Mouse (Mus musculus) layer of hippocampus, postnatal 36 days (tissue): ENCODE results near the gene Dnah12. TPM values are rescaled to one million over a fixed set of nuclear protein-coding genes. Genes with fewer than 3 reads are reported as not detected.
A peak's percentile ranks its signal among the peaks of the same experiment; 100 is the strongest.
"Not testable (repeated sequence)": the region's sequence is repeated elsewhere in the genome, so short reads cannot be mapped to it uniquely, and the experiment has no call there.

ENCODE experiments used
- DNase-seq, 2 experiments: peaks; one replicate each; pipeline ENCODE4 v3.0.0; 2022
- total RNA-seq, 2 experiments: library from RNA; stranded (reverse); gene quantifications; 2 replicates each; pipeline ENCODE4 v1.2.3; 2021

The Dnah12 gene
- under 1 TPM; 0.20 to 0.30 TPM for total RNA-seq

GRCm38 (mm10) chr14:26692974-26693373, at the start of gene Dnah12:
Dnah12 (plus strand) TSS chr14:26693274.
- no peak for DNase-seq

- no peak for DNase-seq
These were observed 47.0 kb upstream of the Dnah12 start for GRCm38 (mm10) chr14:26645989-26646650.

- no peak for DNase-seq
These were observed 45.3 kb upstream of the Dnah12 start for GRCm38 (mm10) chr14:26647811-26648210.

DNA sequence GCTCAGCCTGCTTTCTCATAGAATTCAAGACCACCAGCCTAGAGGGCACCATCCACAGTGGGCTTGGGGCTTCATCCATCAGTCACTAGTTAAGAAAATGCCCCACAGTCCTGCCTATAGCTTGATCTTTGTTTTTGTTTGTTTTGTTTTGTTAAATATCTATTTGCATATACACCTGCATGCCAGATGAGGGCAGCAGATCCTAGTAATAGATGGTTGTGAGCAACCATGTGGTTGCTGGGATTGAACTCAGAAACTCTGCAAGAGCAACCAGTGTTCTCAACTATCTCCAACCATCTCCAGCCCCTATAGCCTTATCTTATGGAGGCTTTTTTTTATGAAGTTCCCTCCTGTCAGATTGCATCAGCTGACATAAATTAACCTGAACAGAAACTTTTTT, 41.2 kb upstream of the Dnah12 start:
- DNase-seq, result no peak

DNA sequence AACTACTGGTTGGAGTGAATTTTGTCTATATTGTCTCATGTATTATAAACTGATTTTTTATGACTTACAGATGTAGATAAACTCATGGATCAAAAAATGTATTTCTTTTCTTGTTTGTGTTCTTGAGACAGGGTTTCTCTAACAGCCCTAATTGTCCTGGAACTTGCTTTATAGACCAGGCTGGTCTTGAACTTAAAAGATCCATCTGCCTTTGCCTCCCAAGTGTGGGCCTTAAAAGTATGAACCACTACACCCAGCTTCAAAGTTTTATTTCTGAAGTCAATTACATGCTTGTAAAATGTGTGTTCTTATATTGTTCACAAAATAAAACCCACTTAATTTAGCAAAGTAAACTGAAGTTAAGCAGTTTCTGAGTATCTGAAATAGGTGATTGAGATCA, 34.9 kb upstream of the Dnah12 start:
- no peak for DNase-seq

GRCm38 (mm10) chr14:26660233-26660632, 32.8 kb upstream of the Dnah12 start:
- DNase-seq, result no peak

- no peak for DNase-seq
These were observed 31.1 kb upstream of the Dnah12 start for GRCm38 (mm10) chr14:26662016-26662415.

GRCm38 (mm10) chr14:26662488-26662887, 30.6 kb upstream of the Dnah12 start:
- DNase-seq, result no peak

DNA sequence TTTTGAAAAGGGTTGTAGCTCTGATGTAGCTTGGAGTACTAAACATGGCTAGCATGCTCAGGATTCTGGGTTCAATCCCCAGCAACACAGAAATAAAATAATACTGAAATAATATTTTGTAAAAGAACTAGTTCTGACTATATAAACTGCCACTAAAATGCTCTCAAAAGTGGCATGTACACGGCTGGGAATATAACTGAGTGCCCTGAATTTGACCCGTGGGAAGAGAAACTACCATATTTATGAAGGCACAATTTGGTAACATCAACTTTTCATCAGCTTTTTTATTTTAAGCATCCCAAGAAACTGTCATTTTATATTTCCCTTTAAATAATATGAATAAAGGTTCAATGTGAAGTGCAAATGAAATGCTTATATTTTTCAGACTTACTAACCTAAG, 29.2 kb upstream of the Dnah12 start:
- DNase-seq, result no peak

GRCm38 (mm10) chr14:26667991-26668370, 25.1 kb upstream of the Dnah12 start:
- no peak for DNase-seq

GRCm38 (mm10) chr14:26668371-26669291, 24.4 kb upstream of the Dnah12 start:
- peak in 1 of 2 experiments; percentile 47 for DNase-seq

DNA sequence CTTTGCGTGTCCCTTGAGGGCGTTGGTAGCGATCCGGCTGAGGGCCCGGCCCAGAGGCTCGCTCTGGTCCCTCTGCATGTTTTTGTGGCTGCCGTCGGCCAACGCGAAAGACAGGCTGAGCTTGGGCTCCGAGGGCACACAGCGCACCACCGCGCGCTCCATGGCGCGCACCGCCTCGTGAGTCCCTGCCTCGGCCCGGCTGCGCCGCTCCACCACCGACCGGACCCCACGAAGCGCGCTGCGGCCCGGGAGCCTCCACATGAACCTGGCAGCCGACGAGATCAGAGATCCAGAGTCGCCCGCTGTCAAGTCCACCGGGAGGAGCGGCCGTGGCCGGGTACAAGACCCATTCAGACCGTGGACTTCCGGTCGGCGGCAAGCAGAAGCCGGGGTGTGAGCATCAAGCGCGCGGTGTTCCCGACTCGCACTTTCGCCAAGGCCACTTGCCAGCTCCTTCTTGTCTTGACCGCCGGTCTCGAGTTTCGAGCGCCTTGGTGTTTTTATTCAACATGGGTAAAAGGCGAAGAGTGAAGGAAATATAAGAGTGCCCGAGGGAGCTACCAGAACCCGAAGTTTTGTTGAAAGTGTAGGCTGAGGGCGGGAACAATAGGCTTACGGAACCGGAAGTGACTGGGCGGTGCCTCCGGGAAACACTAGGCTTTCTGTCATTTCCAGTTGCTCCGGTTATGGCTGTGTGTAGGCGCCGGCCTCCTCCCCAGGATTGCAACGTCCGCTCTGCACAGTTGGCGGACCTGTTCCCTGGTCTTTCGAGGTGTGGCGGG, 23.6 kb upstream of the Dnah12 start, which contains the start of gene Pde12:
TSS of gene Pde12 (minus strand) at position 592 of the 782 bp plus-strand sequence.
- DNase-seq, result peak; percentile 92

DNA sequence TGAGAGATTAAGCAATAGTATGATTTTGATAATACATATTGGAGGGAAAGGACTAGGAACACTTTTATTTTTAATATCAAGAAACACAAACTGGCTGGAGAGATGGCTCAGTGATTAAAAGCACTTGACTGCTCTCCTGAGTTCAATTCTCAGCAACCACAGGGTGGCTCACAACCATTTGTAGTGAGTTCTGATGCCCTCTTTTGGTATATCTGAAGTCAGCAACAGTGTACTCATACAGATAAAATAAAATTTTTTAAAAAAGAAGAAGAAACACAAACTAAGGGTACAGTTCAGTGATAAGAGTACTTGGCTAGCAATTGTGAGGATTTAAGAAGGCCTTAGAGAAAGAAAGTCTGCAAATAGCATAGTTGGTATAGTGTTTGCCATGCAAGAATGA, 22.1 kb upstream of the Dnah12 start:
- no peak for DNase-seq

- not testable (repeated sequence) for DNase-seq
These were observed 21.0 kb upstream of the Dnah12 start for GRCm38 (mm10) chr14:26671870-26672615.

DNA sequence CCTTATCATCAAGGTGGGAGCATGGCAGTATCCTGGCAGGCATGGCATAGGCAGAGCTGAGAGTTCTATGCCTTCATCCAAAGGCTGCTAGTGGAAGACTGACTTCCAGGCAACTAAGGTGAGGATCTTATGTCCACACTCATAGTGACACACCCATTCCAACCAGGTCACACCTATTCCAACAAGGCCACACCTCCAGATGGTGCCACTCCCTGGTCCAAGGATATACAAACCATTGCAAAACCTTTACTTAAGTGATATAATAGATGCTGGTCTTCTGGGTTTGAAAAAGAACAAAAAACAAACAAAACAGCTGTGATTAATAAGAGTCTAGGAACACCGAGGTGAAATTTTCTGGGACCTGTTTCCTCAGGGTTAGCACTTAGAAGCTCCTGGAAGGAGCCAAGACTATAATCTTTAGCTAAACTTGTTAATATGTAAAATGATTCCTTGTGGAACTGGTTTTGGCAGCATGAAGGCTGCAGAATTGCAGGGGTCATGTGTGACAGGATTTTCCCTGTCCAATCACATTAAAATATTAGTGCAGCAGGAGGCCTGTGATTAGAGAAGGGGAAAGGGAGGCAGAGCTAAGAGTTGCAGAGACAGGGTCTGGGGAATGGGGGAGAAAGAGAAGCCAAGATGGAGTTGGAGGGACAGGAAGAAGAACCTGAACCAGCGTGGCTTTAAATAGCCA, 18.5 kb upstream of the Dnah12 start:
- not testable (repeated sequence) for DNase-seq

DNA sequence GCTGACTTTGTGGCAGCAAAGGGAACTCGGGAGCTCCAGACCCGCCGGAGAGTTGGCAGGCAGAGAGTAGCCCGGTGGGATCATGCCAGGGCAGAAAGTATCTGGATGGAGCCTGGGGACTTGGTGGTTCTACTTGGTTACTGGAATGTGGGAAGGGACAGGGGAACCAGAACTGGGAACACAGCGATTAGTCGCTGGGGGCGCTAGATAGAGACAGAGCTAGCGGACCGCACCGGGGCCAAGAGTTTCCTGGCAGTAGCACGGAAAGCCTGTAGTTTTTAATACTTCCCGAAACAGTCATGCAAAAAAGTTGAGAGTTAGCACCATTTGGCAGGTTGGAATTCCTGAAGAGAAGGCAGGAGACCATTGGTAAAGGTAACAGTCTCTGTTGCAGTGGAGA, 17.7 kb upstream of the Dnah12 start:
- no peak for DNase-seq

- DNase-seq, result no peak
These were observed 17.3 kb upstream of the Dnah12 start for GRCm38 (mm10) chr14:26675791-26676190.

GRCm38 (mm10) chr14:26690727-26691126, 2.3 kb upstream of the Dnah12 start:
- no peak for DNase-seq

DNA sequence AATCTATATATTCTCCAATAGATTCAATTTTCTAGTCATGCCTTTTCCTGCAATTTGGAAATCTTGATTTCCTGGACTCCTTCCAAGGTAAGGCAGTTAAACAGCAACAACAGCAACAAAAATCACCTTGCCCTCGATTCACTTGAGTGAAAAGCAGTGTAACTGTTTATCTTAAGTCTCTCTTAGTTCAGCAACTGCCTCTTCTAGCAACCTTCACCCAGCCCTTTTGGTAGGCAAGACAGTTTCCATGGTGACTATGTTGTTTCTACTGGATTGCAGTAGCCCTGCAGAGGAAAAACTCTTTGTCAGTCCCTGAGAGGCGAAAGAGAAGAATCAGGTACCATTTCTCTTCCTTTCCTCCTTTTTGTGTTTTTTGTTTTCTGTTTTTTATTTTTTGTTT, 1.7 kb upstream of the Dnah12 start:
- no peak for DNase-seq

- no peak for DNase-seq
These were observed 4.8 kb downstream of the Dnah12 start for GRCm38 (mm10) chr14:26697912-26698311.

GRCm38 (mm10) chr14:26705246-26705645, 12.2 kb downstream of the Dnah12 start:
- DNase-seq, result not testable (repeated sequence)
